Mouse (Mus musculus) CH12.LX (cell line): ENCODE data around the gene Gss. TPM values are rescaled to one million over a fixed set of nuclear protein-coding genes. Genes with fewer than 3 reads are reported as not detected.

Source experiments
- DNase-seq: peaks from one replicate; pipeline ENCODE4 v3.0.0-alpha.2; 2013; ENCODE audit errors: extremely low read depth
- H3K27ac ChIP-seq: 2 replicates; pipeline ENCODE4 v1.5.1; 2012; ENCODE audit warnings: low read depth, mild to moderate bottlenecking, control low read depth, moderate library complexity; ENCODE audit not compliant: insufficient read depth
- H3K27me3 ChIP-seq: replicated peaks from 2 replicates; pipeline ENCODE3; 2012; ENCODE audit warnings: inconsistent platforms
- H3K36me3 ChIP-seq, 2 experiments: replicated peaks in 1 of 2; 2 replicates each; pipeline versions ENCODE3 to v1.6.1; 2012; ENCODE audit warnings: inconsistent platforms in 1 of 2, low read length in 1 of 2, mild to moderate bottlenecking in 1 of 2, mixed read lengths in 1 of 2, moderate library complexity in 1 of 2; ENCODE audit not compliant: control insufficient read depth in 1 of 2, insufficient read depth in 1 of 2
- H3K4me1 ChIP-seq, 2 experiments: 2 replicates each; pipeline ENCODE4 v1.6.1; 2012; ENCODE audit warnings: inconsistent platforms in 1 of 2, moderate library complexity in 1 of 2; ENCODE audit not compliant: insufficient read depth in 2 of 2, control insufficient read depth in 1 of 2
- H3K4me2 ChIP-seq: 2 replicates; pipeline ENCODE4 v1.6.1; 2012; ENCODE audit warnings: low read depth, mild to moderate bottlenecking, control low read depth; ENCODE audit not compliant: poor library complexity, insufficient read depth, severe bottlenecking
- H3K4me3 ChIP-seq, 3 experiments: fragments of 150-350 bp in 1 of 3; sonication (generic) in 1 of 3; replicated peaks in 1 of 3; 2 replicates each; pipeline versions ENCODE3 to v1.5.1; 2011 to 2012; ENCODE audit warnings: low read depth in 2 of 3, low read length in 2 of 3, mild to moderate bottlenecking in 2 of 3, moderate library complexity in 2 of 3, control low read depth in 1 of 3, improper control_type of control experiment in 1 of 3, inconsistent platforms in 1 of 3, mixed read lengths in 1 of 3; ENCODE audit not compliant: poor library complexity in 1 of 3
- H3K79me2 ChIP-seq: replicated peaks from 2 replicates; pipeline ENCODE4 v1.6.1; 2012; ENCODE audit warnings: mild to moderate bottlenecking, moderate library complexity; ENCODE audit not compliant: control insufficient read depth, poor library complexity, insufficient read depth, severe bottlenecking; ENCODE audit errors: extremely low read depth
- H3K9ac ChIP-seq: 2 replicates; pipeline ENCODE4 v1.6.1; 2012; ENCODE audit warnings: low read depth, mild to moderate bottlenecking, control low read depth, moderate library complexity; ENCODE audit not compliant: insufficient read depth
- H3K9me3 ChIP-seq: replicated peaks from 2 replicates; pipeline ENCODE3; 2012; ENCODE audit warnings: low read length, inconsistent platforms, mixed read lengths
- BHLHE40 ChIP-seq: IDR thresholded peaks from 2 replicates; pipeline ENCODE4 v1.6.1; 2011; ENCODE audit warnings: mild to moderate bottlenecking, low read depth, low read length, improper control_type of control experiment
- CHD2 ChIP-seq: IDR thresholded peaks from 2 replicates; pipeline ENCODE4 v1.6.1; 2011; ENCODE audit warnings: low read length, improper control_type of control experiment
- E2F4 ChIP-seq: IDR thresholded peaks from 2 replicates; pipeline ENCODE4 v1.6.1; 2011; ENCODE audit warnings: low read depth, low read length, improper control_type of control experiment; ENCODE audit not compliant: insufficient replicate concordance
- ELF1 ChIP-seq: IDR thresholded peaks from 2 replicates; pipeline ENCODE4 v1.6.1; 2014; ENCODE audit warnings: low read depth, mild to moderate bottlenecking, inconsistent platforms, low read length, improper control_type of control experiment
- EP300 ChIP-seq: IDR thresholded peaks from 2 replicates; pipeline ENCODE4 v1.6.1; 2011; ENCODE audit warnings: low read length, improper control_type of control experiment
- GABPA ChIP-seq: IDR thresholded peaks from 2 replicates; pipeline ENCODE4 v1.6.1; 2012; ENCODE audit warnings: low read depth, low read length, improper control_type of control experiment, inconsistent platforms; ENCODE audit not compliant: insufficient replicate concordance
- KAT2A ChIP-seq: IDR thresholded peaks from 2 replicates; pipeline ENCODE4 v1.6.1; 2012; ENCODE audit warnings: low read length, improper control_type of control experiment, inconsistent platforms; ENCODE audit not compliant: insufficient replicate concordance
- MAFK ChIP-seq: IDR thresholded peaks from 2 replicates; pipeline ENCODE4 v1.6.1; 2011; ENCODE audit warnings: low read length, improper control_type of control experiment; ENCODE audit not compliant: insufficient replicate concordance
- MXI1 ChIP-seq: IDR thresholded peaks from 2 replicates; pipeline ENCODE4 v1.6.1; 2011; ENCODE audit warnings: mild to moderate bottlenecking, low read depth, low read length, improper control_type of control experiment
- MYC ChIP-seq: IDR thresholded peaks from 2 replicates; pipeline ENCODE4 v1.6.1; 2011; ENCODE audit warnings: low read depth, mild to moderate bottlenecking, improper control_type of control experiment, low read length
- POLR2AphosphoS2 ChIP-seq: IDR thresholded peaks from 2 replicates; pipeline ENCODE4 v1.6.1; 2011; ENCODE audit warnings: low read depth, low read length, improper control_type of control experiment
- RCOR1 ChIP-seq: conservative IDR thresholded peaks from 2 replicates; pipeline ENCODE4 v1.6.1; 2012; ENCODE audit warnings: low read depth, mild to moderate bottlenecking, inconsistent platforms, low read length, improper control_type of control experiment
- SIN3A ChIP-seq: IDR thresholded peaks from 2 replicates; pipeline ENCODE4 v1.6.1; 2012; ENCODE audit warnings: low read length, improper control_type of control experiment, inconsistent platforms
- SMC3 ChIP-seq: IDR thresholded peaks from 2 replicates; pipeline ENCODE4 v1.6.1; 2011; ENCODE audit warnings: low read depth, low read length, improper control_type of control experiment
- UBTF ChIP-seq: IDR thresholded peaks from 2 replicates; pipeline ENCODE4 v1.6.1; 2012; ENCODE audit warnings: low read depth, mild to moderate bottlenecking, inconsistent platforms, low read length, improper control_type of control experiment, moderate library complexity
- USF1 ChIP-seq: IDR thresholded peaks from 2 replicates; pipeline ENCODE4 v1.6.1; 2014; ENCODE audit warnings: low read depth, mild to moderate bottlenecking, inconsistent platforms, low read length, improper control_type of control experiment
- ZKSCAN1 ChIP-seq: IDR thresholded peaks from 2 replicates; pipeline ENCODE4 v1.6.1; 2012; ENCODE audit warnings: low read depth, inconsistent platforms, low read length, improper control_type of control experiment, borderline replicate concordance
- dilution Hi-C: fragments of 300-500 bp; cut with MboI; formaldehyde crosslinking; loops from 2 replicates; pipeline ENCODE4 v1.14.3; 2020; ENCODE audit warnings: low sequenced_read_pairs; ENCODE audit not compliant: extremely low pct_unique_long_range_greater_than_20kb, extremely low pct_ligation_motif_present
- in situ Hi-C: fragments of 300-500 bp; cut with MboI; formaldehyde crosslinking; loops from 3 replicates; pipeline ENCODE4 v1.14.3; 2019; ENCODE audit warnings: low sequenced_read_pairs, low pct_ligation_motif_present, low pct_unique_long_range_greater_than_20kb, mixed read lengths
- polyA plus RNA-seq: library from polyadenylated mRNA; unstranded; fragments of >175 nt; gene quantifications from 2 replicates; pipeline ENCODE4 v1.2.1, GENCODE M21; 2012; ENCODE audit warnings: low read depth; ENCODE audit not compliant: insufficient read length
- total RNA-seq, 2 experiments: library from RNA; depleted of rRNA; stranded (reverse); fragments of 300-350 nt in 1 of 2; fragments of >200 nt in 1 of 2; gene quantifications; 2 replicates each; pipeline ENCODE4 v1.2.3; 2012 to 2014

Gene Gss
- total and polyA plus RNA-seq, 3 experiments: 17.3 to 21.9 (median 18.0) TPM

GRCm38 (mm10) chr2:155632138-155632936 lies 39.7 kb upstream of the Gss start:
- H3K4me2 ChIP-seq: no peak overlapping the region
- no peak for DNase-seq
- H3K4me1 ChIP-seq: no peaks in the 10 kb centered on the region
- dilution Hi-C loops (no loop called here), in situ Hi-C loops (no loop called here)
- H3K4me3 ChIP-seq: no peak overlapping the region
- TF ChIP-seq GABPA (no peak), ELF1 (no peak), MAFK (no peak), SMC3 (no peak)
- H3K9me3 ChIP-seq: no peaks in the 10 kb centered on the region
- no peak overlapping the region for H3K9ac ChIP-seq
- no peaks in the 10 kb centered on the region for H3K27me3 ChIP-seq
- no peaks in the 10 kb centered on the region for H3K79me2 ChIP-seq
- no peak overlapping the region for H3K27ac ChIP-seq
- H3K36me3 ChIP-seq: peaks cover 42 to 86% of the 10 kb centered on the region in 2 experiments

- Histone ChIP-seq H3K36me3 (peaks cover 37 to 71% of the 10 kb centered on the region in 2 experiments), H3K27ac (no peak overlapping the region), H3K27me3 (no peaks in the 10 kb centered on the region), H3K9me3 (no peaks in the 10 kb centered on the region), H3K4me3 (no peak overlapping the region), H3K4me2 (no peak overlapping the region), H3K9ac (no peak overlapping the region), H3K79me2 (no peaks in the 10 kb centered on the region), H3K4me1 (no peaks in the 10 kb centered on the region)
- dilution Hi-C loops: no loop called here
- DNase-seq: no peak
- in situ Hi-C loops: no loop called here
- TF ChIP-seq MAFK: no peak
- no peak for TF ChIP-seq MXI1
- TF ChIP-seq KAT2A: no peak
- TF ChIP-seq USF1: no peak
- TF ChIP-seq E2F4: no peak
- no peak for TF ChIP-seq RCOR1
- no peak for TF ChIP-seq BHLHE40
These were observed 38.2 kb upstream of the Gss start for GRCm38 (mm10) chr2:155630590-155631416.

GRCm38 (mm10) chr2:155630153-155630552 lies 37.5 kb upstream of the Gss start:
- DNase-seq: no peak
- peaks cover 30 to 65% of the 10 kb centered on the region in 2 experiments for H3K36me3 ChIP-seq
- no peak overlapping the region for H3K4me2 ChIP-seq
- no peaks in the 10 kb centered on the region for H3K4me1 ChIP-seq
- H3K4me3 ChIP-seq: no peak overlapping the region
- no peak overlapping the region for H3K9ac ChIP-seq
- H3K79me2 ChIP-seq: no peaks in the 10 kb centered on the region
- H3K9me3 ChIP-seq: no peaks in the 10 kb centered on the region
- no peak overlapping the region for H3K27ac ChIP-seq
- in situ Hi-C loops: no loop called here
- TF ChIP-seq USF1: no peak
- no peak for TF ChIP-seq SMC3
- no peak for TF ChIP-seq SIN3A
- TF ChIP-seq MYC: no peak
- no peak for TF ChIP-seq POLR2AphosphoS2
- no peak for TF ChIP-seq CHD2
- TF ChIP-seq GABPA: no peak
- no peak for TF ChIP-seq UBTF
- TF ChIP-seq ZKSCAN1: no peak
- TF ChIP-seq EP300: no peak
- no peaks in the 10 kb centered on the region for H3K27me3 ChIP-seq
- dilution Hi-C loops: no loop called here
